Mouse (Mus musculus): ENCODE data around the gene Pde6g.
"Not testable (repeated sequence)": the region's sequence is repeated elsewhere in the genome, so short reads cannot be mapped to it uniquely, and the experiment has no call there.

Gene Pde6g

GRCm38 (mm10) chr11:120422651-120423568, 30.4 kb downstream of the Pde6g start:
- DNase-seq (ENCODE audit: low read depth, low spot score), result no peak

GRCm38 (mm10) chr11:120418592-120418991, 34.7 kb downstream of the Pde6g start:
- DNase-seq (ENCODE audit: low read depth, low spot score), result no peak

GRCm38 (mm10) chr11:120417852-120418251, 35.4 kb downstream of the Pde6g start:
- no peak for DNase-seq (ENCODE audit: low read depth, low spot score)

GRCm38 (mm10) chr11:120413621-120414020, 39.7 kb downstream of the Pde6g start:
- not testable (repeated sequence) for DNase-seq (ENCODE audit: low read depth, low spot score)

GRCm38 (mm10) chr11:120406445-120406844, 46.9 kb downstream of the Pde6g start:
- DNase-seq (ENCODE audit: low read depth, low spot score), result no peak

GRCm38 (mm10) chr11:120405867-120406266, 47.4 kb downstream of the Pde6g start:
- no peak for DNase-seq (ENCODE audit: low read depth, low spot score)

GRCm38 (mm10) chr11:120404814-120405213, 48.5 kb downstream of the Pde6g start:
- no peak for DNase-seq (ENCODE audit: low read depth, low spot score)

- DNase-seq (ENCODE audit: low read depth, low spot score), result no peak
These were observed 54.0 kb downstream of the Pde6g start for GRCm38 (mm10) chr11:120399319-120399718.
